Mouse (Mus musculus) brain, embryonic 14.5 days (tissue): ENCODE measurements around the gene Esyt1.

Experiments used
- CTCF ChIP-seq: fragments of 200-500 bp; IDR thresholded peaks from 2 replicates; pipeline ENCODE4 v1.5.1; 2012; ENCODE audit warnings: inconsistent platforms, mild to moderate bottlenecking, moderate library complexity, borderline replicate concordance; ENCODE audit not compliant: insufficient read depth, insufficient read length; ENCODE audit errors: extremely low read depth
- POLR2A ChIP-seq: fragments of 200-500 bp; IDR thresholded peaks from 2 replicates; pipeline ENCODE4 v1.6.1; 2012; ENCODE audit warnings: mild to moderate bottlenecking, inconsistent platforms, borderline replicate concordance; ENCODE audit not compliant: poor library complexity, insufficient read depth, insufficient read length, severe bottlenecking; ENCODE audit errors: extremely low read depth

GRCm38 (mm10) chr10:128543100-128543499, 17.4 kb upstream of the Esyt1 start:
- no peak for TF ChIP-seq CTCF
- TF ChIP-seq POLR2A: no peak
